ENCODE assay signal across 9 mouse cellular contexts in the genomic region with DNA sequence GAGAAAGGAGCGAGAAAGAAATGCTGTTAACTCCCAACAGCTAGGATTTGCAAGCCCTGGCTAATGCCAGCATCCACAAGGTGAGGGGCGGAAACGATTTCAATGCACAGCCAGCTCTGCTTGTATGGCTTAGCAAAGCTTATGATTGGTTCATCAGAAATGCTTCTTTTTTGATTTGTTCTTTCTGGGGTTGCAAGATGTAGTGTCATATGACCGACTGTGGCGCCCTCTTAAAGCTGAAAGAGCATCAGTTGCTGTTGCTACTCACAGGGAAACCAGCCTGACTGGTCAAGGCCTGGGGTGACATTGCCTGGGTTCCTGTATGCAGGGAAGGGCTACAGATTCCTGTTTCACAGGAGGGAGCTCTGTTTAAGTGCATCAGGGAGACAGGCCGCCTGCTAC. TPM values are rescaled to one million over a fixed set of nuclear protein-coding genes. Genes with fewer than 3 reads are reported as not detected.
DNase-seq lines count a peak whose midpoint lies in the region; ATAC-seq and TF ChIP-seq lines count a peak whose summit lies in the region.
"Had no signal": no experiment of that assay in that cellular context is flagged by ENCODE, and none has a peak within 500 bp of the region (broad histone marks: within the 10 kb centered on the region; RNA-seq: fewer than 3 reads in every experiment).

No protein-coding gene starts in this region.

- no peak for TF ChIP-seq RAD21 in CH12.LX (IDR thresholded peaks at IDR 0.05; ENCODE audit: low read depth, low read length)

- no peak for TF ChIP-seq POLR2A in CH12.LX (IDR thresholded peaks at IDR 0.05; ENCODE audit: low read depth, low read length)

- no peak overlapping the region for H3K27ac ChIP-seq in CH12.LX (ENCODE audit: insufficient read depth, low read depth)
- H3K27ac ChIP-seq in embryonic facial prominence, embryonic 14.5 days (replicated peaks; ENCODE audit: low read depth, low read length): no peak overlapping the region

- 6% methylated on average over 6 of the region's 6 CpGs for WGBS in embryonic facial prominence, embryonic 14.5 days

- in situ Hi-C loops in CH12.LX (cut with MboI; ENCODE audit: low pct_ligation_motif_present, low pct_unique_long_range_greater_than_20kb, low sequenced_read_pairs): no loop called here

- TF ChIP-seq EP300 in CH12.LX (IDR thresholded peaks at IDR 0.05; ENCODE audit: low read length): no peak

- H3K27me3 ChIP-seq in CH12.LX (replicated peaks): no peaks in the 10 kb centered on the region
- 0 out of 2 replicates have a peak, but pooled peaks cover 4% of the 10 kb centered on the region for H3K27me3 ChIP-seq in embryonic facial prominence, embryonic 14.5 days (replicated peaks; ENCODE audit: control insufficient read depth, insufficient read depth, low read length)

- no peaks in the 10 kb centered on the region for H3K36me3 ChIP-seq in CH12.LX (replicated peaks in 1 of 2; ENCODE audit: control insufficient read depth in 1 of 2, insufficient read depth in 1 of 2, low read length in 1 of 2)
- H3K36me3 ChIP-seq in embryonic facial prominence, embryonic 14.5 days (ENCODE audit: control insufficient read depth, insufficient read depth, low read length): no peaks in the 10 kb centered on the region

- peak; percentile 90 for ATAC-seq in embryonic facial prominence, embryonic 14.5 days (ENCODE audit: low read depth)
- no peak for ATAC-seq in megakaryocyte-erythroid progenitor cell, adult 5-6 weeks (replicated peaks; ENCODE audit: low FRiP score, low TSS enrichment, poor library complexity, severe bottlenecking)

- H3K9ac ChIP-seq in CH12.LX (ENCODE audit: insufficient read depth, low read depth): no peak overlapping the region
- H3K9ac ChIP-seq in embryonic facial prominence, embryonic 14.5 days (ENCODE audit: low read depth, low read length): no peak overlapping the region

- no peak for DNase-seq in CH12.LX (ENCODE audit: extremely low read depth)
- DNase-seq in Muller cell, postnatal 12 days (ENCODE audit: inconsistent ontology term): peak; percentile 41
- DNase-seq in embryonic facial prominence, embryonic 14.5 days (ENCODE audit: low spot score): peak; percentile 52
- peak; percentile 21 for DNase-seq in layer of hippocampus, adult 11-12 months (ENCODE audit: low spot score)
- DNase-seq in mesoderm, embryonic 11.5 days (ENCODE audit: low read depth, low spot score): peak; percentile 20
- peak; percentile 55 for DNase-seq in telencephalon, adult 2 months (ENCODE audit: low read depth, low spot score)

- peak overlapping the region; percentile 77 for H3K4me2 ChIP-seq in CH12.LX (ENCODE audit: insufficient read depth, low read depth, poor library complexity, severe bottlenecking)
- H3K4me2 ChIP-seq in embryonic facial prominence, embryonic 14.5 days (ENCODE audit: low read depth, low read length): peak overlapping the region; percentile 55

- no peaks in the 10 kb centered on the region for H3K79me2 ChIP-seq in CH12.LX (replicated peaks; ENCODE audit: control insufficient read depth, extremely low read depth, insufficient read depth, poor library complexity, severe bottlenecking)

- TF ChIP-seq CTCF in CH12.LX (conservative IDR thresholded peaks at IDR 0.05 in 1 of 2, IDR thresholded peaks at IDR 0.05 in 1 of 2; ENCODE audit: low read depth in 2 of 2, low read length in 2 of 2): no peak

- no peaks in the 10 kb centered on the region for H3K9me3 ChIP-seq in CH12.LX (replicated peaks; ENCODE audit: low read length)
- H3K9me3 ChIP-seq in embryonic facial prominence, embryonic 14.5 days (ENCODE audit: control insufficient read depth, low read length): no peaks in the 10 kb centered on the region

- dilution Hi-C loops in CH12.LX (cut with MboI; ENCODE audit: extremely low pct_ligation_motif_present, extremely low pct_unique_long_range_greater_than_20kb, low sequenced_read_pairs): no loop called here

- no peak overlapping the region for H3K4me3 ChIP-seq in CH12.LX (replicated peaks in 1 of 3; ENCODE audit: low read depth in 2 of 3, low read length in 2 of 3, poor library complexity in 1 of 3)
- no peak overlapping the region for H3K4me3 ChIP-seq in embryonic facial prominence, embryonic 14.5 days (ENCODE audit: low read depth, low read length)

- H3K4me1 ChIP-seq in CH12.LX (ENCODE audit: control insufficient read depth in 1 of 2, insufficient read depth in 2 of 2): peaks cover 0 to 12% of the 10 kb centered on the region in 2 experiments; a peak in 2 of 4 replicates
- H3K4me1 ChIP-seq in embryonic facial prominence, embryonic 14.5 days (ENCODE audit: control insufficient read depth, insufficient read depth, low read length): peaks cover 4% of the 10 kb centered on the region; the same call in 1 of the 2 replicates

TF ChIP-seq in CH12.LX, 34 proteins besides CTCF, POLR2A, EP300 and RAD21:
- TF ChIP-seq NRF1 (IDR thresholded peaks at IDR 0.05; ENCODE audit: low read depth, low read length) (no peak), USF1 (IDR thresholded peaks at IDR 0.05; ENCODE audit: low read depth, low read length) (no peak), MXI1 (IDR thresholded peaks at IDR 0.05; ENCODE audit: low read depth, low read length) (no peak), USF2 (conservative IDR thresholded peaks at IDR 0.05; ENCODE audit: low read depth, low read length) (no peak), TCF12 (IDR thresholded peaks at IDR 0.05; ENCODE audit: low read depth, low read length) (no peak), MAFK (IDR thresholded peaks at IDR 0.05; ENCODE audit: insufficient replicate concordance, low read length) (no peak), SIN3A (IDR thresholded peaks at IDR 0.05; ENCODE audit: low read length) (no peak), JUN (IDR thresholded peaks at IDR 0.05; ENCODE audit: insufficient read depth, low read depth, low read length) (no peak), MAZ (IDR thresholded peaks at IDR 0.05; ENCODE audit: low read depth, low read length) (no peak), BHLHE40 (IDR thresholded peaks at IDR 0.05; ENCODE audit: low read depth, low read length) (no peak), IRF4 (IDR thresholded peaks at IDR 0.05; ENCODE audit: low read depth, low read length) (no peak), TBP (conservative IDR thresholded peaks at IDR 0.05; ENCODE audit: low read depth, low read length) (no peak)
TF ChIP-seq in CH12.LX: peak in this region for 0.

RNA-seq across cellular contexts. Expression of a gene that starts 0.9 kb away (rescaled TPM):
- not detected in 2 replicates for total RNA-seq in CH12.LX (2012; rRNA removed)
- total RNA-seq in CH12.LX (2014; rRNA removed): not detected in 2 replicates
- not detected in 2 replicates for polyA plus RNA-seq in CH12.LX (2012; ENCODE audit: insufficient read length, low read depth)
- polyA plus RNA-seq in embryonic facial prominence, embryonic 14.5 days (2014; fragmentation: Nextera tagmentation; extraction: Ambion mirVana): not detected in 2 replicates
- total RNA-seq in megakaryocyte-erythroid progenitor cell, adult 5-6 weeks (2014; fragmentation: Nextera tagmentation): not detected in 2 replicates
- total RNA-seq in megakaryocyte-erythroid progenitor cell, adult 5-6 weeks (2017): not detected in 2 replicates
- total RNA-seq: common myeloid progenitor, adult 5-6 weeks; neutrophil, adult 5-6 weeks had no signal
